Mouse (Mus musculus) stomach, postnatal 0 days (tissue): ENCODE results near the gene Islr.

Source experiments
- CTCF ChIP-seq: IDR thresholded peaks from 2 replicates; pipeline ENCODE4 v1.5.1; 2016; ENCODE audit warnings: antibody characterized with exemption, low read depth, mild to moderate bottlenecking, moderate library complexity
- EP300 ChIP-seq: optimal IDR thresholded peaks from 2 replicates; pipeline ENCODE3; 2016; ENCODE audit warnings: antibody characterized with exemption

GRCm38 (mm10) chr9:58111431-58111830, 92.7 kb downstream of the Islr start:
- TF ChIP-seq CTCF (no peak), EP300 (no peak)
